Mouse (Mus musculus) myocyte (in vitro differentiated cells): ENCODE measurements at regions not wholly inside any gene's neighbourhood (a gene's known extent, or its start where the extent isn't known, plus 50 kb on each side); places are given as distances from the start of the nearest gene placed in this dataset.

Experiments
- CEBPB ChIP-seq: IDR thresholded peaks from 2 replicates; pipeline ENCODE4 v1.6.1; 2011; ENCODE audit warnings: mild to moderate bottlenecking, moderate library complexity; ENCODE audit not compliant: poor library complexity, insufficient read depth, severe bottlenecking
- MAX ChIP-seq: IDR thresholded peaks from one replicate; pipeline ENCODE4 v1.6.1; 2011; ENCODE audit warnings: low read depth, mild to moderate bottlenecking, control low read depth
- MYOD1 ChIP-seq, 3 experiments: IDR thresholded peaks; one replicate each; pipeline ENCODE4 v1.6.1; 2011; ENCODE audit warnings: control low read depth in 2 of 3, low read depth in 2 of 3, mild to moderate bottlenecking in 2 of 3, moderate library complexity in 1 of 3; ENCODE audit not compliant: insufficient read length in 2 of 3, control insufficient read depth in 1 of 3
- MYOG ChIP-seq, 3 experiments: IDR thresholded peaks; one replicate each; pipeline ENCODE4 v1.6.1; 2011; ENCODE audit warnings: control low read depth in 2 of 3, low read depth in 2 of 3, mild to moderate bottlenecking in 2 of 3; ENCODE audit not compliant: insufficient read length in 2 of 3, control insufficient read depth in 1 of 3, insufficient read depth in 1 of 3
- POLR2A ChIP-seq: IDR thresholded peaks from one replicate; pipeline ENCODE4 v1.6.1; 2011; ENCODE audit warnings: low read depth, mild to moderate bottlenecking, control low read depth, moderate library complexity; ENCODE audit not compliant: insufficient read length
- REST ChIP-seq: IDR thresholded peaks from one replicate; pipeline ENCODE4 v1.6.1; 2011; ENCODE audit warnings: mild to moderate bottlenecking, control low read depth, moderate library complexity; ENCODE audit not compliant: insufficient read depth, insufficient read length
- TCF12 ChIP-seq: IDR thresholded peaks from one replicate; pipeline ENCODE4 v1.6.1; 2011; ENCODE audit warnings: mild to moderate bottlenecking, control low read depth; ENCODE audit not compliant: poor library complexity, insufficient read depth, severe bottlenecking
- USF1 ChIP-seq: IDR thresholded peaks from one replicate; pipeline ENCODE4 v1.6.1; 2011; ENCODE audit warnings: low read depth, mild to moderate bottlenecking, control low read depth, moderate library complexity

DNA sequence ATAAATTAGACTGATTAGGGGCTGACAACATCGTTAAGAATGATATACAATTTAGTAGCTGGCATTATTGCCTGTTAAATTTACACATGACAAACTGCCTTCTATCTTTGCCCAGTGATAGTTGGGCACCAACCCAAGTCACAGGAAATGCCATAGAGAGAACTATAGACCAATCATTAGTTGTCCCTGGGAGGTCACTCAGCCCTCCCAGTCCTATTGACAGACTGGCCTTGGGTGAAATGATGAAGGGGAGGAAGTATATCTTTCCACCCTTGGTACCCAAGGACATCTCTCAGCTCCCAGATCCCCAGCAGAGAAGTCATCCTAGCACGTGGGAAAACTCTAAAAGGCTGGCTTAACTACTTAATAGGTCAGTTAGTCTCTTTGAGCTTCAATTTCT, 139.8 kb downstream of the Aipl1 start:
- no peak for TF ChIP-seq POLR2A
- TF ChIP-seq MYOD1 (IDR thresholded peaks at IDR 0.05; ENCODE audit: control insufficient read depth in 1 of 3, insufficient read length in 2 of 3, low read depth in 2 of 3), result no peak
- no peak for TF ChIP-seq USF1
- TF ChIP-seq TCF12, result no peak
- TF ChIP-seq MAX, result no peak
- TF ChIP-seq CEBPB, result no peak
- TF ChIP-seq REST, result no peak
- TF ChIP-seq MYOG (IDR thresholded peaks at IDR 0.05; ENCODE audit: control insufficient read depth in 1 of 3, insufficient read depth in 1 of 3, insufficient read length in 2 of 3, low read depth in 2 of 3), result no peak
